Mouse (Mus musculus): ENCODE data around the gene Dnajb8. TPM values are rescaled to one million over a fixed set of nuclear protein-coding genes. Genes with fewer than 3 reads are reported as not detected.
A peak's percentile ranks its signal among the peaks of the same experiment; 100 is the strongest.

The Dnajb8 gene
- polyA plus RNA-seq, 1 experiment from 2014 or later: not detected

GRCm38 (mm10) chr6:88191024-88191365 lies 31.1 kb upstream of the Dnajb8 start:
- peaks cover 13% of the 10 kb centered on the region for H3K4me1 ChIP-seq (ENCODE audit: control insufficient read depth, insufficient read depth, low read length)
- H3K27me3 ChIP-seq (ENCODE audit: control insufficient read depth, insufficient read depth, low read length): peaks cover 84% of the 10 kb centered on the region
- no peak overlapping the region for H3K27ac ChIP-seq (ENCODE audit: low read depth, low read length)
- no peak for ATAC-seq (replicated peaks; ENCODE audit: insufficient number of reproducible peaks, low FRiP score, low TSS enrichment)
- H3K4me2 ChIP-seq: peak overlapping the region; percentile 78
- H3K4me3 ChIP-seq (ENCODE audit: low read depth, low read length): no peak overlapping the region
- WGBS (ENCODE audit: insufficient replicate concordance): 10% methylated on average over 6 of the region's 6 CpGs
- H3K9me3 ChIP-seq (replicated peaks; ENCODE audit: control insufficient read depth, low read length): no peaks in the 10 kb centered on the region
- no peaks in the 10 kb centered on the region for H3K36me3 ChIP-seq (ENCODE audit: control insufficient read depth, insufficient read depth, low read length)
- no peak overlapping the region for H3K9ac ChIP-seq (ENCODE audit: low read depth, low read length)

GRCm38 (mm10) chr6:88191411-88192070 lies 30.5 kb upstream of the Dnajb8 start:
- H3K9ac ChIP-seq (ENCODE audit: low read depth, low read length): no peak overlapping the region
- H3K27me3 ChIP-seq (ENCODE audit: control insufficient read depth, insufficient read depth, low read length): peaks cover 89% of the 10 kb centered on the region
- WGBS (ENCODE audit: insufficient replicate concordance): 26% methylated on average over 4 of the region's 4 CpGs
- H3K36me3 ChIP-seq (ENCODE audit: control insufficient read depth, insufficient read depth, low read length): no peaks in the 10 kb centered on the region
- no peak for ATAC-seq (replicated peaks; ENCODE audit: insufficient number of reproducible peaks, low FRiP score, low TSS enrichment)
- H3K27ac ChIP-seq (ENCODE audit: low read depth, low read length): no peak overlapping the region
- H3K4me3 ChIP-seq (ENCODE audit: low read depth, low read length): no peak overlapping the region
- H3K4me1 ChIP-seq (ENCODE audit: control insufficient read depth, insufficient read depth, low read length): peaks cover 13% of the 10 kb centered on the region
- no peaks in the 10 kb centered on the region for H3K9me3 ChIP-seq (replicated peaks; ENCODE audit: control insufficient read depth, low read length)
- H3K4me2 ChIP-seq: no peak overlapping the region

- H3K4me3 ChIP-seq (ENCODE audit: low read depth, low read length): no peak overlapping the region
- WGBS (ENCODE audit: insufficient replicate concordance): 32% methylated on average over 8 of the region's 8 CpGs
- H3K36me3 ChIP-seq (ENCODE audit: control insufficient read depth, insufficient read depth, low read length): no peaks in the 10 kb centered on the region
- H3K9ac ChIP-seq (ENCODE audit: low read depth, low read length): no peak overlapping the region
- H3K27me3 ChIP-seq (ENCODE audit: control insufficient read depth, insufficient read depth, low read length): peaks cover 94% of the 10 kb centered on the region
- no peak overlapping the region for H3K4me2 ChIP-seq
- ATAC-seq (replicated peaks; ENCODE audit: insufficient number of reproducible peaks, low FRiP score, low TSS enrichment): no peak
- H3K27ac ChIP-seq (ENCODE audit: low read depth, low read length): no peak overlapping the region
- H3K9me3 ChIP-seq (replicated peaks; ENCODE audit: control insufficient read depth, low read length): no peaks in the 10 kb centered on the region
- H3K4me1 ChIP-seq (ENCODE audit: control insufficient read depth, insufficient read depth, low read length): peaks cover 18% of the 10 kb centered on the region
Observed at GRCm38 (mm10) chr6:88192756-88193155, 29.3 kb upstream of the Dnajb8 start.

GRCm38 (mm10) chr6:88193433-88194052 lies 28.5 kb upstream of the Dnajb8 start, which contains the start of gene Gata2:
Gata2 (plus strand) TSS chr6:88193891.
- Histone ChIP-seq H3K27me3 (ENCODE audit: control insufficient read depth, insufficient read depth, low read length) (peaks cover 94% of the 10 kb centered on the region), H3K27ac (ENCODE audit: low read depth, low read length) (no peak within 1 kb of the TSS), H3K4me2 (peak within 1 kb of the TSS; percentile 84), H3K9ac (ENCODE audit: low read depth, low read length) (peak within 1 kb of the TSS; percentile 52), H3K4me3 (ENCODE audit: low read depth, low read length) (peak within 1 kb of the TSS; percentile 47), H3K9me3 (replicated peaks; ENCODE audit: control insufficient read depth, low read length) (no peaks in the 10 kb centered on the region), H3K36me3 (ENCODE audit: control insufficient read depth, insufficient read depth, low read length) (no peaks in the 10 kb centered on the region), H3K4me1 (ENCODE audit: control insufficient read depth, insufficient read depth, low read length) (peaks cover 24% of the 10 kb centered on the region)
- no peak for ATAC-seq (replicated peaks; ENCODE audit: insufficient number of reproducible peaks, low FRiP score, low TSS enrichment)
- 2% methylated on average over 46 of the region's 57 CpGs for WGBS (ENCODE audit: insufficient replicate concordance)

- H3K36me3 ChIP-seq (ENCODE audit: control insufficient read depth, insufficient read depth, low read length): no peaks in the 10 kb centered on the region
- peaks cover 28% of the 10 kb centered on the region for H3K4me1 ChIP-seq (ENCODE audit: control insufficient read depth, insufficient read depth, low read length)
- peaks cover 94% of the 10 kb centered on the region for H3K27me3 ChIP-seq (ENCODE audit: control insufficient read depth, insufficient read depth, low read length)
- H3K4me3 ChIP-seq (ENCODE audit: low read depth, low read length): peak overlapping the region; percentile 47
- no peak for ATAC-seq (replicated peaks; ENCODE audit: insufficient number of reproducible peaks, low FRiP score, low TSS enrichment)
- peak overlapping the region; percentile 52 for H3K9ac ChIP-seq (ENCODE audit: low read depth, low read length)
- H3K4me2 ChIP-seq: peak overlapping the region; percentile 84
- WGBS (ENCODE audit: insufficient replicate concordance): 2% methylated on average over 58 of the region's 58 CpGs
- H3K27ac ChIP-seq (ENCODE audit: low read depth, low read length): no peak overlapping the region
- H3K9me3 ChIP-seq (replicated peaks; ENCODE audit: control insufficient read depth, low read length): no peaks in the 10 kb centered on the region
Observed at GRCm38 (mm10) chr6:88194053-88194977, 27.8 kb upstream of the Dnajb8 start.

- H3K9me3 ChIP-seq (replicated peaks; ENCODE audit: control insufficient read depth, low read length): no peaks in the 10 kb centered on the region
- 9% methylated on average over 7 of the region's 7 CpGs for WGBS (ENCODE audit: insufficient replicate concordance)
- no peaks in the 10 kb centered on the region for H3K36me3 ChIP-seq (ENCODE audit: control insufficient read depth, insufficient read depth, low read length)
- no peak overlapping the region for H3K27ac ChIP-seq (ENCODE audit: low read depth, low read length)
- peak overlapping the region; percentile 84 for H3K4me2 ChIP-seq
- peaks cover 94% of the 10 kb centered on the region for H3K27me3 ChIP-seq (ENCODE audit: control insufficient read depth, insufficient read depth, low read length)
- ATAC-seq (replicated peaks; ENCODE audit: insufficient number of reproducible peaks, low FRiP score, low TSS enrichment): no peak
- no peak overlapping the region; the same call in 1 of the 2 replicates for H3K4me3 ChIP-seq (ENCODE audit: low read depth, low read length)
- peaks cover 27% of the 10 kb centered on the region for H3K4me1 ChIP-seq (ENCODE audit: control insufficient read depth, insufficient read depth, low read length)
- H3K9ac ChIP-seq (ENCODE audit: low read depth, low read length): peak overlapping the region; percentile 22; the same call in 1 of the 2 replicates
Observed at GRCm38 (mm10) chr6:88194978-88195325, 27.1 kb upstream of the Dnajb8 start.

GRCm38 (mm10) chr6:88196054-88196732 lies 25.9 kb upstream of the Dnajb8 start:
- Histone ChIP-seq H3K9ac (ENCODE audit: low read depth, low read length) (peak overlapping the region; percentile 69), H3K27ac (ENCODE audit: low read depth, low read length) (no peak overlapping the region), H3K4me3 (ENCODE audit: low read depth, low read length) (peak overlapping the region; percentile 47), H3K4me2 (peak overlapping the region; percentile 71), H3K27me3 (ENCODE audit: control insufficient read depth, insufficient read depth, low read length) (peaks cover 95% of the 10 kb centered on the region), H3K36me3 (ENCODE audit: control insufficient read depth, insufficient read depth, low read length) (no peaks in the 10 kb centered on the region), H3K4me1 (ENCODE audit: control insufficient read depth, insufficient read depth, low read length) (peaks cover 20% of the 10 kb centered on the region), H3K9me3 (replicated peaks; ENCODE audit: control insufficient read depth, low read length) (no peaks in the 10 kb centered on the region)
- no peak for ATAC-seq (replicated peaks; ENCODE audit: insufficient number of reproducible peaks, low FRiP score, low TSS enrichment)
- 5% methylated on average over 33 of the region's 33 CpGs for WGBS (ENCODE audit: insufficient replicate concordance)

GRCm38 (mm10) chr6:88196733-88197312 lies 25.2 kb upstream of the Dnajb8 start:
- no peaks in the 10 kb centered on the region for H3K9me3 ChIP-seq (replicated peaks; ENCODE audit: control insufficient read depth, low read length)
- no peaks in the 10 kb centered on the region for H3K36me3 ChIP-seq (ENCODE audit: control insufficient read depth, insufficient read depth, low read length)
- ATAC-seq (replicated peaks; ENCODE audit: insufficient number of reproducible peaks, low FRiP score, low TSS enrichment): no peak
- H3K9ac ChIP-seq (ENCODE audit: low read depth, low read length): peak overlapping the region; percentile 69
- peak overlapping the region; percentile 47 for H3K4me3 ChIP-seq (ENCODE audit: low read depth, low read length)
- H3K27me3 ChIP-seq (ENCODE audit: control insufficient read depth, insufficient read depth, low read length): peaks cover 95% of the 10 kb centered on the region
- under 1% methylated on average over 43 of the region's 44 CpGs for WGBS (ENCODE audit: insufficient replicate concordance)
- peaks cover 20% of the 10 kb centered on the region for H3K4me1 ChIP-seq (ENCODE audit: control insufficient read depth, insufficient read depth, low read length)
- peak overlapping the region; percentile 36 for H3K27ac ChIP-seq (ENCODE audit: low read depth, low read length)
- H3K4me2 ChIP-seq: peak overlapping the region; percentile 71

Data from heart, embryonic 11.5 days (tissue).